Mouse (Mus musculus) ovary, postnatal 14 days (tissue): Measurements from ENCODE around the gene Slc44a2.
"Not testable (repeated sequence)": the region's sequence is repeated elsewhere in the genome, so short reads cannot be mapped to it uniquely, and the experiment has no call there.

Source experiments
- DNase-seq: peaks from one replicate; pipeline ENCODE4 v3.0.0; 2022; ENCODE audit warnings: low spot score

Gene Slc44a2

DNA sequence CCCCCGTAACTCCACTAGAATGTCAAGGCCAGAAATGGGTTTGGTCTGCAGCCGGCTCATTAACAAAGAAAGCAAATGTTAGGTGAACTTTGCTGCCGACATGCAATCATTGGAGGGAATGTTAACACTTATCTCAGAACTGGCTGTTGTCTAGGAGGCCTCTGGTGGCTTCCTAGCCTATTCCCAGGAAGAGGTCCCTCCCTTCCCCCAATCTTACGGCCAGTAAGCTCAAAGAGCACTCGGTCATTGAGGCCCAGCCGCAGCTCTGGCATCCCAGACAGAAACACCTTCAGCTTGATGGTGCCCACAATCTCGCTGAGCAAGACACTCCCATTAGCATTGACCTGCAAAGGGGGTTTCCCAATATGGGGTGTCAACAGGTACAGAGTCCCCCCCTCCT is 15.4 kb upstream of the Slc44a2 start:
- DNase-seq, result no peak

DNA sequence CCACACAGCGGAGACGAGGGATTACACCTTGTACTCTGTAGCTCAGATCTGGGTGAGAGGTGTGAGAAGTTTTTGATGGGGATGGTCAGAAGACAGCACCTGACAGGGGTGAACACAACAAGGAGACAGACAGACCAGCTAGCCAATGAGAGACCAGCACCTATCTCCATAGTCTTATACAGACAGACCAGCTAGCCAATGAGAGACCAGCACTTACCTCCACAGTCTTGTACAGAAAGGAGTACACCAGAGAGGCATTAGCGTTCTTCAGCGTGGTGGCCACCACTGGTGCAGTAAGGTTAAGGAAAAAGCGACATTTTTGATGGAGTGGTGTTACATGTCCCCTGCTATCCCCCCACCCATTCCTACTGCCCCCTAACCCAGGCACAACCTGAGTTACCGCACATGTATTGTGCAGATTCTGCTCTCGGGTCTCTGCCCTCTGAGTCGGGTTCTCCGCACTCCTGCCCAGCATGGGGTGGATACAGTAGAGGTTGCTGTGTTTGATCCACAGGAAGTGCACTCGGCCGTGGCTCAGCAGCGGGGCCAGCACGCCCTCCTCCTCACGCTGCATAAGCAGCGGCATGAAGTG is 11.3 kb upstream of the Slc44a2 start:
- DNase-seq, result no peak

DNA sequence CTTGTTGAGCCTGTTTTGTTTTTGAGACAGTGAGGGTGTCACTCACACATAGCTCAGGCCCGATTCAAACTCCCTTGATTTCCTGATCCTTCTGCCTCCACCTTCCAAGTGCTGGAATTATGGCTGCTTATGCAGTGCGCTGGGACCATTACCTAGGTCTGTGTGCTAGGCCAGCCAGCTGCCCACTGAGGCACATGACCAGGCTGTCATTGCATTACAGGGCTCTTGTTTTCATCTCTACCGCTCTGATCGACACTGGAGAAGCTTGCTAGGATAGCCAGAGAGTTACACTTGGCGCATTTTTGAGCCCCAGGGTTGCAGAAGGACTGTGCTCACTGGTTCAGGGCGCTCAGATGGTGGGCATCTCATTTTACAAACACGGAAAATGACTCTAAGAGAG is 8.8 kb upstream of the Slc44a2 start:
- DNase-seq, result no peak

DNA sequence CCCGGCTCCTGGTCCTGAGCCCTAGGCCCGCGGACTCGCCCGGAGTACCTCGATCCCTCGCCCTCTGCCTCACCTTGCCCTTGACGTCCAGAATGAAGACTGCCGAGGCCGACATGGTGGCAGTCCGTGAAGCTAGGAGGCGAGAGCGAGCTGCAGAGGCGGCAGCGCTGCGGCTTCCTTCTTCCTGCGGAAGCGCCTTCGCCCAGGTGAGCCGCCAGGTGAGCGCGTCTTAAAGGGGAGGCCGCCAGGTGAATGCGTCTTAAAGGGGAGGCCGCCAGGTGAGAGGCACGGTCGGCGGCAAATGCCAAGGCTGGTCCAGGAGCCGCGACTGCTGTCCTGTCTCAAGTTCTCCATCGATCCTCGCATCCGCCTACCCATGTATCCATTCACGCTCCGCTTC is 8.4 kb upstream of the Slc44a2 start, which contains the start of gene Ap1m2:
Gene Ap1m2 (minus strand): TSS at position 204 of the 400 bp plus-strand sequence.
- peak; percentile 23 for DNase-seq

DNA sequence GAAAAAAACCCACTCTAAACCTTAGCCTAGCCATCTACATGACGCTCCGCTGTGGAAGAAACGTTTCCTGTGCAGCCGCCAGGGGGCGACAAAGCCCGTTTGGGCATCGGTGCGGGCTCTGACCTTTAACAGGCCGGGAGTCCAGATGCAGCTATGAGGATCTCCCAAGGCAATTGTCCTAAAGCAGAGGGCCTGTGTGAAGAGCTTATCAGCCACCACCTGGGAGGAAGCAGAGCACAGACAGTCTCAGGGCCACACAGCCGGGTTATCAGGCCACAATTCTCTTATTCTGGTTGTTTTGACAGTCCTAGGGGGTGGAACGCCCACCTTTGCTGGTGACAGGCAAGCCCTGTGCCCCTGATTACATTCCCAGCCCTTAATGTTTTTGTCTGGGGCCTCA is 7.1 kb upstream of the Slc44a2 start:
- peak; percentile 89 for DNase-seq

DNA sequence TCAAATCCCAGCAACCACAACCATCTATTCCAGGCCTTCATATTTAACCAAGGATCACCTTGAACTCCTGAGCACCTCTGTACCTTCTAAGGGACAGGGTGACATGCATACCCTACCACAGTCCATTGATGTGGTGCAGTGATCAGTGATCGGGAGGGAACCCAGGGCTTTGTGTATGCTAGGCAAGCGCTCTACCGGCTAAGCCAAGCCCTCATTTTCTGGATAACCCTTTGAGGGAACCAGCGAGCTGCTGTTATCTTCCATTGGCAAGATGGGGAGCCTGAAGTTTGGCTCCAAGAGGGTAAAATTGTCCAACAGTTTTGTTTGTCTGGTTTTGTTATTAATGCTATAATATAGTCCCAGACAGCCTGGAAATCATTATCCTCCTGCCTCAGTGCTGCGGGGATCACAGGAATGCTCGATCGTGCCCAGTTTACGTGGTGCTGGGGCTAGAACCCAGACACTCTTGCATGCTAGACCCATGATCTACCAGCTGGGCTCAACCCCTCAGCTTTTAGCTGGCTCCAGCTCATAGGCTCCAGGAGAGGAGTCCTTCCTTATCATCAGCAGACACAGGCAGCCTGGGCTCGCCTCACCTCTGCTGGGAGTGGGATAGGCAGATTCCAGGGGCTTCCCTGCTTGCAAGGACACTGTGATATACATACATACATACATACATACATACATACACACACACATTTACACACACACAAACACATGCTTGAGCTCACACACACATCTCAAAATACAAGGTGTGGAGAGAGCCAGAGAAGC is 5.9 kb upstream of the Slc44a2 start:
- DNase-seq, result no peak

DNA sequence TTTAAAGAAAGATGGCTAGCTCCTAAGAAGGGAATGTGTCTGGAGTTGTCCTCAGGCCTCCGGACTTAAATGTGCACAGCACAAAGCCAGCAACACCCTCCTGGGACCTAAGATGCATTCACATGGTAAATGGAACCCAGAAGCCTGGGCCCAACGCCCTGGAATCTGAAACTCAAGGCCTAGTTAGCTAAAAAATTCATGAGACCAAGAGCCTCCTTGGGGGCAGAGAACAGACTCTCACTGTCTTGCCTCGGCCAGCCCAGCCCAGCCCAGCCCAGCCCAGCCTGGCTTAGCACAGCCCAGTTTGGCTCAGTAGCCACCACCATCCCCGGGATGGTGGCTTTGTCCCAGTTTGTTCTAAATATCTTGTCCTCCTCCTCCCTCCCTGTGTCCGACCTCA is 5.1 kb upstream of the Slc44a2 start:
- no peak for DNase-seq

DNA sequence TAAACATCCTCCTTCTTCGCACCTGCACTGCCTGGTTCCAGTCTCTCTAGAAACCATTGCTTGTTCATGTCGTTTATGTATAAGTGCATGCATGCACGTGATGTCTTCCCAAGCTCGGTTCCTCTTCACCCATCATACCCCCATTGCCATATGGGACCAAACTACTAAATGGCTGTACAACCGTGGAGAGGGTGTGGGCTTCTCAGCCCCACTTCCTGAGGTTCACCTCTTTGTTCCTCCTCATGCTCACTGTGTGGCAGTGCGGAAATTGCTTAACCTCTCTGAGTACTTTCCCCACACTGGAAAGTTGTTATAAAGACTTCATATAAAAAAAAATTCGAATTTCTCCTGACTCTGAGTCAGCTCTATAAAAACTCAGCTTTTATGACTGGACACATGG is 3.8 kb upstream of the Slc44a2 start:
- DNase-seq, result no peak

DNA sequence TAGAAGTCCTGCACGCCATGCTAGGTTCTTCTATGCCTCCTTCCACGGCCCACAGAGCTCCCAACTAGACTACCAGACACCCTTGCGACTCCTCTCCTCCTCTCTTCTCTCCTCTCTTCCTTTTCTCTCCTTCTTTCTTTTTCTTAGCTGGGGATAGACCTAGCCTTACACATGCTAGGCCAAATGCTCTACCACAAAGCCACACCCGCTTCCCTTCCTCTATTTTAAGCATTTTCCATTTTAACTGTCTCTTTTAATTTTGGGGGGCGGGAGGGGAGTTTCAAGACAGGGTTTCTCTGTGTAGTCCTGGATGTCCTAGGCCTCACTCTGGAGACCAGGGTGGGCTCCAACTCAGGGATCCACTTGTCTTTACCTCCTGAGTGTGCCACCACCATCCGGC is 1.7 kb upstream of the Slc44a2 start:
- no peak for DNase-seq

DNA sequence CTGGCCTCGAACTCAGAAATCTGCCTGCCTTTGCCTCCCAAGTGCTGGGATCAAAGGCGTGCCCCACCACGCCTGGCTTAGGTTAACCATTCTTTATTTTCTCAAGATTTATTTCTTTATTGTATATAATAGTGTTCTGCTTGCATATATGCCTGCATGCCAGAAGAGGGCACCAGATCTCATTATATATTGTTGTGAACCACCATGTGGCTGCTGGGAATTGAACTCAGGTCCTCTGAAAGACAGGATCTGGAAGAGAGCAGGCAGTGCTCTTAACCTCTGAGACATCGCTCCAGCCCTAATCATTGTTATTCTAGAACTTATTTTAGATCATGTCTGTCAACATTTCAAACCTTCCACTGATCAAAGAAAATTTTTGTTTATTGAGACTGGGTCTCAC is 995 bp upstream of the Slc44a2 start:
- DNase-seq, result no peak

DNA sequence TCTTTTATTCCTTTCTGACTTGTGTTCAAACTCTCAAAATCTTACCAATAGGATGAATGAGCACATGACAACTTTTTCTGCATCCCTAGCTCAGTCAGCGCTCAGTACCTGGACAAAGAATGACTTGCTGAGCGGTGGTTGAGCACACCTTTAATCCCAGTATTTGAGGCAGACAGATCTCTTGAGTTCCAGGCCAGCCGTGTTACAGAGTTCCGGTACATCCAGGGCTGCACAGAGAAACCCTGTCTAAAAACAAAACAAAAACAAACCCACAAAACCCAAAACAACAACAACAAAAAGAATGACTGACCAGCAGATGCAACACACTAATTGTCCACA is 249 bp upstream of the Slc44a2 start:
- no peak for DNase-seq

DNA sequence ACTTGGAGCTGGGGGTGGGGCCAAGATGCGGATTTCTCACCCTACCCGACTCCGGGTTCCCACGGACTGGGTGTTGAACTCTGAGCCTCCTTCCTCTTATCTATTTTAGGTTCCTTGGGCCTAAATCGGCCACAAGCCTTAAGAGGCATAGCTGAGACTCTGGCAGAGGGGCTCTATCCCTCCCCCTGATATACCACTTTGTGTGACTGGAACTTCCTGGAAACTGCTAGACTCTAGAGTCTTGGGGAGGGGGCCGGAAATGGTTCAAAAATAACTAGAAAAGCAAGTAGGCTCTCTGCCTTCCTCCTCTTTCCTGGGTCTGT is 976 bp downstream of the Slc44a2 start:
- no peak for DNase-seq

DNA sequence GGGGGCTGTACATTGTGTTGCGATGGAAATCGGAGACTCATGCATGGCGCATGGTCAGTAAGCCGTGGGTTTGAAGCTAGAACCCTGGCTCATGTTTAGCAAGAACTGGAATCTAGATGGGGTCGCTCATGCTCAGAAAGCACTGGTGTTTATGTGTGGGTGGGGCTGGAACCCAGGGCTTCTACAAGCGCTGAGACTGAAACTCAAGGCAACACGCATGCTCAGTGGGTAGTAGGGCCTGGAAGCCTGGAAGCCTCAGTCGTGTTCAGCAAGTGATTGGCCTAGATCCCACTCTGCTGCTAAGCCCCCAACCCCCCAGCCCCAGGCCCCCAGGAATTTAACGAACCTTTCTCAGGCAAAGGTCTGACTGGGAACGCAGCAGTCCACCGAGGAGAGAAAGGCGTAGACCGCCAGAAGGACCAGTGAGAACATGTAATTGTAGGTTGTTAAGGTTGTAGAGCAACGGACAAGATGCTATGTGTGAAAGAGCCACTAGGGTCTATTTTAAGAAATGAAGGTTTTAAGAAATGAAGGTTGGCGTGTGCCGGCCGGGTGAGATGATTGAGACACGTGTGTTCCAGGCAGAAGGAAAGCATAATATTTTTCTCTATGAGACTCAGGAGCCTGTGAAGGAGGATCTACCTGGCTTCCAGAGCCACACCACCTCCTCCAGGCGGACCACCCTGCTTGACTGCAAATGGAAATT is 1.9 kb downstream of the Slc44a2 start:
- DNase-seq, result no peak

DNA sequence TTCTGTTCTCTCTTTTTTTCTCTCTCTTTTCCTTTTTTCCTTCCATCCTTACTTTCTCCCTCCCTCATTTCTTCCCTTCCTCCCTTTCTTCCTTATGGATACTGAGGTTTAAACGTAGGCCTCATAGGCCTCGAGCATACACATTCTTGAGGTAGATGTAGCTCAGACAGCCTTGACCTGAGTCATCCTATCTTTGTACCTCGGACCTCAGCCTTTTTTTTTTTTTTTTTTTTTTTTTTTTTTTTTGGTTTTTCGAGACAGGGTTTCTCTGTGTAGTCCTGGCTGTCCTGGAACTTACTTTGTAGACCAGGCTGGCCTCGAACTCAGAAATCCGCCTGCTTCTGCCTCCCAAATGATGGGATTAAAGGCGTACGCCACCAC is 2.4 kb downstream of the Slc44a2 start:
- not testable (repeated sequence) for DNase-seq

DNA sequence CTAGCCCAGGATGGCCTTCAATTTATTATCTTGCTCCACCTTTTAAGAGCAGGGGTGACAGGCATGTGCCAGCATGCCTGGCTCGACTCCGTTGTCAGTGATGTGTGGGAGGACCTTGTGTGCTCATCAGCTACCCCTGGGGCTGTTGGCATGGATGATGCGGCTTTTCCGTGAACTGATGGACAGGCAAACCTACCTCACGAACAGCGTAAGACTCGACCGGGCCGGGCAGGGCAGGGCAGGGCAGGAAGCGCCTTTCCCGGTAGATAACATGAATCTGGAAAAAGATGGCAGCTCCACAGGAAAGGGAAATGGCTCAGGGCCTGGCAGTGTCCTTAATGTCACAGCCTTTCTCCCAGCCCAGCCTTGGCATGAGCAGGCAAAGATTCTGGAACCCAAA is 3.8 kb downstream of the Slc44a2 start:
- no peak for DNase-seq

DNA sequence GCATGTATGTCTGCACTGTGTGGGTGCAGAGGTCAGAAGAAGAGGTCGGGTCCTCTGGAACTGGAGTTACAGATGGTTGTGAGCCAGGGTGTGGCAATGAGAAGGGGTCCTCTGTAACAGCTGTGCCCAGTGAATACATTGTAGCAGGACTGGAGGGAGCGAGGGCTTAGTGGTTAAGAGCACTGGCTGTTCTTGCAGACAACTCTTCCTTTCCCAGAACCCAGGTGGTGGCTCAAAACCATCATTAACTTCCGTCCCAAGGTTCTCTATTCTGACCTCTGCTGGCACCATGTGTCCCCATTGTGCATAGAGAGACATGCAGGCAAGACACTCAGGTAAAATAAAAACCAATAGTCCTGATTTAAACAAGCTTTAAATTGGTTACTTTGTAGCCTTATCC is 7.1 kb downstream of the Slc44a2 start:
- no peak for DNase-seq

DNA sequence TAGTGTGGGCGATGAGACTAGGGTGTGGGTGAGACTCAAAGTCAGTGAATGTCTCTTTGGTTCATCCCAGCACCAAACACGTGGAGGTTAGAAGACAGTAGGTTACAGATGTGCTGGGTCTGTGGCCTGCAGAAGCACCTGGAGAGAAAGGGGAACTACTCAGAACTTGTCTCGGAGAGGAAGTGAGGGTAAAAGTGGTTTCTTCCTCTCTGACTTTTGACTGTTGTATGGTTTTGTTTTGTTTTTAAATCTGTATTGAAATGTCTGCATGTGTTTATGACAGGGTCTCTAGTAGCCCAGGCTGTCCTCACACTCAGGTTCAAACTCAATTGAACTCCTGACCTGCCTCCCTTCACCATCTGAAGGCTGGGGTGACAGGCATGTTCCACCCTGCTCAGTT is 7.5 kb downstream of the Slc44a2 start:
- no peak for DNase-seq

DNA sequence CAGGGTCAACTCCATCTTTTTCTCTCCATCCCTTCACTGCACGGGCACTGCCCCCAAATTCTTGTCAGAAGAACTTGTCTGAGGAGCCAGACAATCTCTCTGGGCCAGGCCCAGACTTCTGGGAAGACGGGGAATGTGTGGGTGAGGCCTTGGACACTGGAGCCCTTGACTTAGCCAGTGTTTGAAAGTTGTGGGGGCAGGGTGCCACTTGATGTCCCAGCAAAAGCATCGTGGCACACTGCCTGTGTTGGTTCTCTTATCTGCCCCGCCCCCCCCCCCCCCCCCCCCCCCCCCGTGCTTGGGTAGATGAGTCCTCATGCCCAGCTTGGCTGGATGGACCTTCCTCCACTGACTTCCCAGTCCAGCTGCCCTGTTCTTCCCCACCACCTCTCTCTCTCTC is 8.5 kb downstream of the Slc44a2 start:
- no peak for DNase-seq

DNA sequence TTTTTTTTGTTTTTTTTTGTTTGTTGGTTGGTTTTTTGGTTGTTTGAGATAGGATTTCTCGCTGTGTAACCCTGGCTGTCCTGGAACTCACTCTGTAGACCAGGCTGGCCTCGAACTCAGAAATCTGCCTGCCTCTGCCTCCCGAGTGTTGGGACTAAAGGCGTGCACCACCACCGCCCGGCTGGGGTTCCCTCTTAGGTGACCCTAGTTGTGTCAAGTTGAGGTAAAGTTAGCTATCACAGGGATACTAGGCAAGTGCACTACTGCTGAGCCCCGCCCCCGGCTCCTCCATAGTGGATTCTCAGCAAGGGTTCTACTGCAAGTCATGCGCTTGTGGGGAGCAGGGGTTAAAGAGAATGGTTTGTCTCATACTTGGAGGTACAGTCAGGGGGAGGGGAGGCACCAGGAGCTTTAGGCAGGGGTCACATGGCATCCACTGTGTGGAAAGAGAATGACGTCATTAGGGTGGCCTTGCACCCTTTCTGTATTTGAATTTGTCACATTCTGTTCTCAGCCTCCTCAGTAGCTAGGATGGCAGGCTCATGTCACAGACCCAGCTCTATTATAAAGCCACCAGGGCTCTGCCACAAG is 9.3 kb downstream of the Slc44a2 start:
- no peak for DNase-seq

DNA sequence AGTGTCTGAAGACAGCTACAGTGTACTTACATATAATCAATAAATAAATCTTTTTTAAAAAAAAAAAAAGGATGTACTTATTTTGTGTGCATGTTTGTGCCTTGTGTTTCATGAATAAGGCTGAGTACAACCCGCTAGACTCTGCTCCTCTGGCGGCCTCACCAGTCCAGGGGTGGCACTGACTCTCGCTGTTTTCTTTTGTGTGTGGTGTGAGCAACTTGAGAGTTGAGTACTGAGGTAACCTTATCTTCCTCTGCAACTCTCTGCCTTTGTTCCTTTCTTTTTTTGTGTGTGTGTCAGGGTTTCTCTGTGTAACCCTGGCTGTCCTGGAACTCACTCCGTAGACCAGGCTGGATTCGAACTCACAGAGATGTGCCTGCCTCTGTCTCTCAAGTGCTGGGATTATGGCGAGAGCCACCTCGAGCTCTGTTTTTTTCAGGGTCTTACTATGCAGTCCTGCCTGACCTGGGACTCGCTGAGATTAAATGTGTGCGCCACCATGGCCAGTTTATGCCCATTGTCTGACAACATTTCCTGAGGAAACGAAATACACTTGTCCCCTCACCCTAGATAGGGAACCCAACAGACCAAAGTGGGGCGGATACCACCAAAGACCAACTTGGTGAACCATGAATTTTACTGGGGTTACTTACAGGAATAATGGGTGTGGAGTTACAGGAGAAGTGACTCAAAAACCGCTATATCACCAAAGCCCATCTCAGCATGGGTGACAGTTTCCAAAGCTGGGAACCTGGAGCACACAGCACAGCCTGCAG is 11.1 kb downstream of the Slc44a2 start:
- no peak for DNase-seq

DNA sequence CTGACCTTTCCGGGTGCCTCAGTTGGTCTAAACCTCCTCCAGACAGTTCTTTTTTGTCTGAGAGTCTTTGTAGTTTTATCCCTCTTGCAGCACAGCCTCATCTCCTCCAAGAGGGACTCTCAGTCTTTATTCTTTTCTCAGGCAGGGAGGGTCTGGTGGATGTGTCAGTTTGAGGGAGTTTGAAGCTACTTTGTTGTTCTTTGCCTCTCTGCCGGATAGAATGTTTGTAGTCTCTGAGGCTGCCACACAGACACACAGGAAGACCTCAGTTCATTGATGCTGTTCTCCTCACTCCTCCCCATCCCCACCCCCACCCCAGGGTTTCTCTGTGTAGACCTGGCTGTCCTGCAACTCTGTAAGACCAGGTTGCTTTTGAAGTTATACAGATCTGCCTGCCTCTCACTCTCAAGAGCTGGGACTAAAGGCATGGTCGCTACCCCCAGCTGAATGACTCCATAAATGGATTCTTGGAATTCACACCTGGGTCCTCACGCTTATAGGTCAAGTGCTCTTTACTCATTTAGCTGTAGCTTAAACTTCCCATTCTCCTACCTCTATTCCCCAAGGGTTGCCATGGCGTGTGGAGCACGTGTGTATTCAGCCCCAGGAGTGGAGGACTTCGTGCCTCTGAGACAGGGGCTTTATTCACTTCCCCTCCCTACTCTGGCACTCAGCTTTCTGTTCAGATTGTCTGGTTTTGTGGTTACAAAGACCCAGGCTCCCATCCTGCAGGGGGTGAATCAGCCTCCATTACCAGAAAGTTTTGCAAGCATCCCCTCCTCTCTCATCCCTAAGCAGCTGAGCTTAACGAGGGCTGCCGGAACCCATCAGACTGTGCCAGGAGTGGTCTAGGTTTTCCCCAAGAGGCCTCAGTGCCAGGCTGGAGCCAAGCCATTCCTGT is 11.9 kb downstream of the Slc44a2 start:
- no peak for DNase-seq

DNA sequence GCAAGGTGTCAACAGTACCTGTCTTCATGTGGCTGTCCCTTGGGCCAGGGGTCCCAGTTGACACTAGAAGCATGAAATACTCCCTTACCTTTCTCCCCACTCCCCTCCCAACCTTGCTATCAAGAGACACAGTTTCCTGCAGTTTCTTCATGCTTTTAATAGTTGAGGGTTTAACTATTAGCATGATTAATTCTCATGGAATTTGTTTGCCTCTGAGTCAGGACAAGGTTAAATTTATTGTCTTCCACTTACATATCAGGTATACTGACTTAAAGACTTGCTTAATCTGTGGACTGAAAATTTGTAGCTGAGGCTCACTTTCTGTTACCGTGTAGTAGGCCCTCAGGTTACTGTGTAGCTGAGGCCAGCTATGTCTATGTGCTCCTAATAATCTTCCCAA is 13.0 kb downstream of the Slc44a2 start:
- DNase-seq, result no peak
